9 mouse cellular contexts compared by ENCODE assay signal in genomic region chr4:110028461-110029188, GRCm38 (mm10). TPM values are rescaled to one million over a fixed set of nuclear protein-coding genes. Genes with fewer than 3 reads are reported as not detected.
DNase-seq lines count a peak whose midpoint lies in the region; ATAC-seq and TF ChIP-seq lines count a peak whose summit lies in the region.
"Had no signal": no experiment of that assay in that cellular context is flagged by ENCODE, and none has a peak within 500 bp of the region (broad histone marks: within the 10 kb centered on the region; RNA-seq: fewer than 3 reads in every experiment).

No protein-coding gene starts in this region.

- DNase-seq in kidney, adult 9 months: peak; percentile 26
- no peak for DNase-seq in kidney, adult 11 months
- DNase-seq in ES-E14 (ENCODE audit: low read depth, low spot score): peak; percentile 51
- peak; percentile 85 for DNase-seq in embryo, embryonic 10.5 days (ENCODE audit: low spot score)
- peak; percentile 30 for DNase-seq in retina, adult 2 months (ENCODE audit: low read depth, low spot score)
- DNase-seq in gastrocnemius, postnatal 14 days: no peak
- DNase-seq: liver, embryonic 13.5 days had no signal

- H3K4me1 ChIP-seq in ES-E14 (ENCODE audit: control insufficient read depth in 2 of 2, insufficient read depth in 2 of 2, low read length in 2 of 2, poor library complexity in 1 of 2): no peaks in the 10 kb centered on the region; a peak in 1 of 4 replicates
- no peaks in the 10 kb centered on the region for H3K4me1 ChIP-seq in limb, embryonic 12.5 days (replicated peaks)
- H3K4me1 ChIP-seq: liver, embryonic 13.5 days had no signal

- intact Hi-C loops in gastrocnemius, postnatal 14 days (cut with DNase I; ENCODE audit: low total_unique reads): no loop called here

- in situ Hi-C loops in ES-E14 (cut with MboI; ENCODE audit: low sequenced_read_pairs in 2 of 2, unreplicated experiment in 2 of 2): loop anchor here in 1 of 2 experiments (25.0 kb wide), 2 partner anchors 1284 to 1609 kb away; no protein-coding TSS in a partner anchor

- H3K4me3 ChIP-seq in ES-E14 (ENCODE audit: insufficient read depth in 1 of 2, low read depth in 1 of 2, low read length in 2 of 2, poor library complexity in 1 of 2, severe bottlenecking in 1 of 2): no peak overlapping the region
- no peak overlapping the region for H3K4me3 ChIP-seq in limb, embryonic 12.5 days (replicated peaks)
- H3K4me3 ChIP-seq: liver, embryonic 13.5 days had no signal

- no peaks in the 10 kb centered on the region for H3K36me3 ChIP-seq in ES-E14 (ENCODE audit: control insufficient read depth, insufficient read depth, low read length, poor library complexity, severe bottlenecking)
- H3K36me3 ChIP-seq in limb, embryonic 12.5 days: no peaks in the 10 kb centered on the region
- H3K36me3 ChIP-seq: liver, embryonic 13.5 days had no signal

- H3K27ac ChIP-seq in ES-E14 (ENCODE audit: insufficient read depth, low read depth, low read length, poor library complexity, severe bottlenecking): no peak overlapping the region
- H3K27ac ChIP-seq in limb, embryonic 12.5 days: no peak overlapping the region
- H3K27ac ChIP-seq: liver, embryonic 13.5 days had no signal

- 58% methylated on average over 6 of the region's 6 CpGs for WGBS in limb, embryonic 12.5 days

- ATAC-seq in hematopoietic stem cell, adult 5-6 weeks (replicated peaks in 1 of 2; ENCODE audit: insufficient read depth in 1 of 2, low FRiP score in 2 of 2, low TSS enrichment in 1 of 2, low read depth in 1 of 2, poor library complexity in 2 of 2, severe bottlenecking in 2 of 2): peak; percentile 44 to 47; a peak in 1 of 4 replicates
- peak; percentile 35; the same call in 1 of the 2 replicates for ATAC-seq in limb, embryonic 12.5 days (ENCODE audit: insufficient number of reproducible peaks, insufficient read depth, low FRiP score, low TSS enrichment, low read depth)

- H3K27me3 ChIP-seq in limb, embryonic 12.5 days: peaks cover 15% of the 10 kb centered on the region

- H3K9me3 ChIP-seq in ES-E14 (ENCODE audit: control insufficient read depth, insufficient read depth, low read depth, low read length): no peaks in the 10 kb centered on the region
- no peaks in the 10 kb centered on the region for H3K9me3 ChIP-seq in limb, embryonic 12.5 days
- H3K9me3 ChIP-seq: liver, embryonic 13.5 days had no signal

- H3K4me2 ChIP-seq in limb, embryonic 12.5 days: no peak overlapping the region
- H3K4me2 ChIP-seq: liver, embryonic 13.5 days had no signal

- H3K9ac ChIP-seq in ES-E14 (ENCODE audit: insufficient read depth, low read depth, low read length, poor library complexity, severe bottlenecking): no peak overlapping the region
- no peak overlapping the region for H3K9ac ChIP-seq in limb, embryonic 12.5 days (replicated peaks)
- H3K9ac ChIP-seq: liver, embryonic 13.5 days had no signal

TF ChIP-seq in ES-E14, 5 proteins besides CTCF, POLR2A, EP300 and RAD21:
- TF ChIP-seq ZC3H11A (IDR thresholded peaks at IDR 0.05; ENCODE audit: borderline replicate concordance, low read depth, low read length): peak; percentile 41; the same call in 1 of the 2 replicates
- no peak for TF ChIP-seq MAFK (IDR thresholded peaks at IDR 0.05; ENCODE audit: insufficient read depth, low read depth, low read length)

RNA-seq across cellular contexts. Expression of gene Dmrta2, which starts 50.8 kb away (rescaled TPM):
- total RNA-seq in ES-E14 (2012; rRNA removed): 1.2 and 1.9 TPM in 2 replicates
- 0.30 and 0.31 TPM in 2 replicates for total RNA-seq in hematopoietic stem cell, adult 5-6 weeks (2017)
- 0.26 and 0.35 TPM in 2 replicates for polyA plus RNA-seq in limb, embryonic 12.5 days (2016; fragmentation: Nextera tagmentation; extraction: Ambion mirVana)
- under 1 TPM; 0.18 to 0.23 TPM for total RNA-seq in gastrocnemius, postnatal 14 days (2021)
- polyA plus RNA-seq: liver, embryonic 13.5 days had no signal

Comparison
In these comparisons a context has a peak if more than half of its experiments do, and no peak if none do; other contexts are left out.
1. DNase-seq: peak in kidney, adult 9 months (single experiment), ES-E14 (single experiment), embryo, embryonic 10.5 days (single experiment) and retina, adult 2 months (single experiment); none in kidney, adult 11 months (single experiment) and gastrocnemius, postnatal 14 days (single experiment).